Mouse (Mus musculus) gastrocnemius, postnatal 10 days (tissue): ENCODE measurements around the gene Itsn1. TPM values are rescaled to one million over a fixed set of nuclear protein-coding genes. Genes with fewer than 3 reads are reported as not detected.

ENCODE experiments used
- DNase-seq: peaks from one replicate; pipeline ENCODE4 v3.0.0; 2021; ENCODE audit warnings: mixed read lengths
- microRNA-seq, 2 experiments: library from miRNA; unstranded; fragments of <30 nt; microRNA quantifications; one replicate each; pipeline ENCODE4 v1.2.0; 2021
- total RNA-seq, 2 experiments: library from RNA; stranded (reverse); gene quantifications; 2 replicates each; pipeline ENCODE4 v1.2.3; 2021

Gene Itsn1
- total RNA-seq, 2 experiments from 2014 or later: 60.2 to 81.2 TPM

- no peak for DNase-seq
Observed at GRCm38 (mm10) chr16:91953967-91954366, 224.9 kb downstream of the Itsn1 start.

DNA sequence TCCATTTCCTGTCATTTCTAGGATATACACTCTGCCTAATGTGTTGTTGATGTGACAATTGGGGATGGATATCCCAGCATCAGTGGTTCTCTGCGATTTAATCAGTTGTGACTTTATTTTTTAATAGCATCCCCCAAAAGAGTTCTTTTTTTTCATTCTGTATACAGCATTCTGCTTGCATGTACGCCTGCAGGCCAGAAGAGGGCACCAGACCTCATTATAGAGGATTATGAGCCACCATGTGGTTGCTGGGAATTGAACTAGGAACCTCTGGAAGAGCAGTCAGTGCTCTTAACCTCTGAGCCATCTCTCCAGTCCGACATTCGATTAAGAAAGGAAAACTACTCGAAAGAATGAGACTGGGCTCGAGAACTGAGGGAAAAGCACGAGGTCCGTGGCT lies 225.7 kb downstream of the Itsn1 start:
- no peak for DNase-seq

GRCm38 (mm10) chr16:91962204-91962893 lies 233.3 kb downstream of the Itsn1 start:
- DNase-seq: no peak

DNA sequence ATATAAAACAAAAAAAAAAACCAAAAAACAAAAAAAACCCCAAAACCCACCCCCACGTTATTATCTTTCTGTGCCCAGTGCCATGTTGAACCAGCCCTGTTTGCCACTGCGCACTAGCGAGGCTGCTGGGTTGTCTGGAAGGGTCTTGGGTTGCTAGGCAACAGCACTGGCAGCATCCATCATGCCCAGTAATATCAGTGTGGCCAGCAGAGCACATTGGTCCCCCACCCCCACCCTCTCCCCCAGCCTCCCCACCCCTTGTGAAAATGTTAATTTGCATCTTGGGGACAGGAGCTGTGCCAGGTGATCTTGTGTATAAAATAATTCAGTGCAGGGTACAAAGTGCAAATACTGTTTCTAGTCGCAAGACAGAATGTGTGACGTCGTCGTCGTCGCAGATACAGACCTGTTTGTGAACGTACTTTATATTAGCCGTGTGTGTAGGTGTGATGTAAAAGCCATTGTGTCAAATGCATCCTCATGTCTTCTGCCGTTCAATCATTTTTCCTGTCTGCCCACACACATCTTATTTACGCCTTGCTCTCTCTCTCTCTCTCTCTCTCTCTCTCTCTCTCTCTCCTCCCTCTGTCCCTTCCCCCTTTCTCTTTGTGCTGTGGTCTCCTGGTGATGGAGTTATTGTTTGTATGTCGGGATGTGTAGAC lies 233.9 kb downstream of the Itsn1 start:
- no peak for DNase-seq

GRCm38 (mm10) chr16:91963556-91963900 lies 234.4 kb downstream of the Itsn1 start:
- DNase-seq: no peak

DNA sequence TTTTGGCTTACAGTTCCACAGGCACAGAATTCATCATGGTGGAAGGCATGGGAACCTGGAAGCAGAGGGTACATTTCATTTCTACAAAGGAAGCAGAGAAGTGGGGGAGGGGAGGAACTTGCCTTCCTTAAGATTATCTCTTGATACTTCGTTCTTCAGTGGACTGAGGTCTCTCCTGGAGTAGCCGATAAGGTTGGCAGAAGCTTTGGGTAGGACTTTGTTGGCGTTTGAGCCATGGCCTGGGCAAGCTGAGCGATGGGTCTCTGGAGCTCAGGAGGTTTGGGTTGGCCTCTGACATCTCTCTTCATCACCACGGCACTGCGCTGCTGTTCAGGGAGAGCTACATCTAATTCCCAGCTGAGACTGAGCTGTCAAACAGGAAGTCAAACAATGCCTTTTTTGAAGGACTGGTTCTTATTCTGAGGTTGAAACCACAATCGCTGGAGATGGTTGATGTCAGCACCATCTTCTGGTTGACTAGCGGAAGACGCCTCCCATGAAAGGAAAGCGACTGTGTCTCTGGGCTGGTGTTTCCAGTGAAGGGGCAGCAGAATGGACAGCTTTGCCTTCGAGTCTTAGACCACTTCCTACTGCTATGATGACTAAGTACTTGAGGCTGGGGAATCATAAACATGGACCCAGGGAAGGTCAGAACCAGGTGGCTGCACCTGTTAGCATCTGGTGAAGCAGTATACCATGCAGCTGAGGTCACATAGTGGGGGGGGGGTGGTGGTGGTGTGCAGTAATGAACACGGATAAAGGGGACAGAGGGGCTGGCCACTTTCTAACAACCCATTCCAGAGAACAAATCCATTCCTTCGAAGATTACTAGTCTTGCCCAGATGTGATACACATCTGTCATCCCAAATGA lies 235.5 kb downstream of the Itsn1 start:
- no peak for DNase-seq

DNA sequence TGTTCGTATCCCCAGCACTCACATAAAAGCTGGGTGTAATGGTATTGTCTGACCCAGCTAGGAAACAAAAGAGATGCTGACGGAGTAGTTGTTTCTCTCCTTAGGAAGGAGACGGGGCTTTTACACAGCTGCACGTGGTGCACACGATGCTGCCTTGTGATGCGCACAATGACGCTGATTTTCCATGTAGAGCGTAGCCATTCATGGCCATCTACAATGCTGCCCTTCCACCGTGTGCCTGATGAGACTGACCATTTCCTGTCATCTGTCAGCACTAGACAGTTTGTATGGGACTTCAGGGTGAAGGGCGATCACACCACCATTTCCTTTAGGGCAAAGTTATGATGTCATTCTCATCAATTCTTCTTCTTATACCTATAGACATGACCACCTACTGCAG lies 239.6 kb downstream of the Itsn1 start:
- DNase-seq: no peak

DNA sequence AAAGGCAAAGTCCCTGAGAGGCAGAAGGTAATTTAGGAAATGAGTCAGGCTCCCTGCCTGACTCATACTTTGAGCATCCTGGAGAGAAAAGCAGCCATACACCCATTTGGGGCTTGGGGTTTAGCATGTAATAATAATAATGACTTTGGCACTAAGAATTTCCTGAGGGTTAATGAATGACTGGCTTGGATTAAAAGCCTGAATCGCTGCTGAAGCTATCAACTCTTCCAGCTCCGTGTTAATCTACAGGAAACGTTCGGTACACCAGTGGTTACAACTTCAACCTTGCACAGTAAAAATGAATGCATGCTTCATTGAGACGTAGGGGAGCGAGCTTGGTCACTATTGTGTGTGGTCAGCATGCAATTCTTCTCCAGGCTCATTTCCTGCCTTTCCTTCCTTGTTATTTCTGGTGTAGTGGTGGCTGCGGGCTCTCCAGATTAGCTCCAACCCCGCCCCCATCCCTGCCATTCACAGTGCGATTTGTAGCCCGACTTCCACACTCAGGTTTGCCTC lies 240.5 kb downstream of the Itsn1 start:
- no peak for DNase-seq

Small RNAs within 50 kb of the gene (microRNA-seq; reads per million reads assigned to microRNA genes)
- 0 reads per million in 2 experiments for gene Gm27773

Other genes starting within 250 kb of the Itsn1 start
- gene Ifnar1, start 244.0 kb upstream of the Itsn1 start, total RNA-seq: 10 to 100 TPM; 34.9 to 36.9 TPM
- gene Ifngr2, start 182.2 kb upstream of the Itsn1 start, total RNA-seq: 10 to 100 TPM; 59.8 to 60.8 TPM
- gene Tmem50b, start 131.5 kb upstream of the Itsn1 start, total RNA-seq: 10 to 100 TPM; 15.2 to 15.9 TPM
- 1 to 10 TPM; 4.8 to 5.3 TPM for gene Dnajc28, start 110.3 kb upstream of the Itsn1 start, total RNA-seq
- gene Gart, start 82.3 kb upstream of the Itsn1 start, total RNA-seq: 10 to 100 TPM; 54.5 to 58.5 TPM
- gene Son, start 81.8 kb upstream of the Itsn1 start, total RNA-seq: 100 to 1,000 TPM; 113 to 153 TPM
- gene Donson, start 40.5 kb upstream of the Itsn1 start, total RNA-seq: 1 to 10 TPM; 2.4 to 3.8 TPM
- 10 to 100 TPM; 15.1 to 19.4 TPM for gene Cryzl1, start 306 bp upstream of the Itsn1 start, total RNA-seq